Mouse (Mus musculus) ES-E14 (cell line): ENCODE results near the gene Vps37b. TPM values are rescaled to one million over a fixed set of nuclear protein-coding genes. Genes with fewer than 3 reads are reported as not detected.

Source experiments
- DNase-seq: peaks from one replicate; pipeline ENCODE4 v3.0.0-alpha.2; 2013; ENCODE audit warnings: low read depth, low spot score
- H3K27ac ChIP-seq: 2 replicates; pipeline ENCODE4 v1.5.1; 2012; ENCODE audit warnings: low read depth, mild to moderate bottlenecking, low read length, moderate library complexity, mixed read lengths; ENCODE audit not compliant: poor library complexity, insufficient read depth, severe bottlenecking
- H3K36me3 ChIP-seq: 2 replicates; pipeline ENCODE4 v1.6.1; 2012; ENCODE audit warnings: mild to moderate bottlenecking, low read length, moderate library complexity, mixed read lengths; ENCODE audit not compliant: control insufficient read depth, poor library complexity, insufficient read depth, severe bottlenecking
- H3K4me1 ChIP-seq, 2 experiments: fragments of 150-350 bp in 1 of 2; sonication (generic) in 1 of 2; 2 replicates each; pipeline ENCODE4 v1.6.1; 2012; ENCODE audit warnings: low read length in 2 of 2, mild to moderate bottlenecking in 1 of 2, mixed read lengths in 1 of 2; ENCODE audit not compliant: control insufficient read depth in 2 of 2, insufficient read depth in 2 of 2, poor library complexity in 1 of 2
- H3K4me3 ChIP-seq, 2 experiments: fragments of 150-350 bp in 1 of 2; sonication (generic) in 1 of 2; 2 replicates each; pipeline ENCODE4 v1.5.1; 2012; ENCODE audit warnings: low read length in 2 of 2, low read depth in 1 of 2, mild to moderate bottlenecking in 1 of 2, mixed read lengths in 1 of 2; ENCODE audit not compliant: insufficient read depth in 1 of 2, poor library complexity in 1 of 2, severe bottlenecking in 1 of 2
- H3K9ac ChIP-seq: 2 replicates; pipeline ENCODE4 v1.6.1; 2012; ENCODE audit warnings: low read depth, mild to moderate bottlenecking, low read length, mixed read lengths; ENCODE audit not compliant: poor library complexity, insufficient read depth, severe bottlenecking
- H3K9me3 ChIP-seq: fragments of 150-350 bp; sonication (generic); 2 replicates; pipeline ENCODE4 v1.6.1; 2012; ENCODE audit warnings: low read depth, mild to moderate bottlenecking, low read length; ENCODE audit not compliant: control insufficient read depth, insufficient read depth
- CHD2 ChIP-seq: IDR thresholded peaks from 2 replicates; pipeline ENCODE4 v1.6.1; 2014; ENCODE audit warnings: mild to moderate bottlenecking, low read depth, low read length, inconsistent platforms
- HCFC1 ChIP-seq: IDR thresholded peaks from 2 replicates; pipeline ENCODE4 v1.6.1; 2012; ENCODE audit warnings: low read length, inconsistent platforms, borderline replicate concordance; ENCODE audit not compliant: insufficient read depth
- MAFK ChIP-seq: IDR thresholded peaks from 2 replicates; pipeline ENCODE4 v1.6.1; 2014; ENCODE audit warnings: mild to moderate bottlenecking, low read depth, low read length, inconsistent platforms; ENCODE audit not compliant: insufficient read depth
- ZC3H11A ChIP-seq: IDR thresholded peaks from 2 replicates; pipeline ENCODE4 v1.6.1; 2012; ENCODE audit warnings: low read depth, mild to moderate bottlenecking, inconsistent platforms, low read length, borderline replicate concordance
- ZNF384 ChIP-seq: IDR thresholded peaks from 2 replicates; pipeline ENCODE4 v1.6.1; 2012; ENCODE audit warnings: low read depth, low read length, inconsistent platforms
- in situ Hi-C, 2 experiments: fragments of 600-800 bp; cut with MboI; formaldehyde crosslinking; loops; one replicate each; pipeline ENCODE4 v1.15.1; 2025; ENCODE audit warnings: low sequenced_read_pairs in 2 of 2, inconsistent platforms in 1 of 2; ENCODE audit not compliant: unreplicated experiment in 2 of 2
- total RNA-seq: library from RNA; depleted of rRNA; stranded (reverse); fragments of 300-350 nt; gene quantifications from 2 replicates; pipeline ENCODE4 v1.2.3, GENCODE M21; 2012

Gene Vps37b
- total RNA-seq, 1 experiment = 7.7 TPM

GRCm38 (mm10) chr5:124026568-124026967 is 5.5 kb downstream of the Vps37b start:
- Histone ChIP-seq H3K4me3 (no peak overlapping the region), H3K27ac (no peak overlapping the region), H3K9ac (no peak overlapping the region), H3K36me3 (peaks cover 9% of the 10 kb centered on the region; the same call in 1 of the 2 replicates), H3K9me3 (no peaks in the 10 kb centered on the region), H3K4me1 (peaks cover 0 to 5% of the 10 kb centered on the region in 2 experiments; a peak in 1 of 4 replicates)
- TF ChIP-seq CHD2 (no peak), ZC3H11A (no peak), HCFC1 (no peak), MAFK (no peak), ZNF384 (no peak)
- in situ Hi-C loops = no loop called here
- DNase-seq = no peak

GRCm38 (mm10) chr5:124025587-124026441 is 6.3 kb downstream of the Vps37b start:
- Histone ChIP-seq H3K36me3 (peaks cover 9% of the 10 kb centered on the region; the same call in 1 of the 2 replicates), H3K4me1 (peaks cover 0 to 5% of the 10 kb centered on the region in 2 experiments; a peak in 1 of 4 replicates), H3K4me3 (no peak overlapping the region), H3K27ac (no peak overlapping the region), H3K9ac (no peak overlapping the region), H3K9me3 (no peaks in the 10 kb centered on the region)
- DNase-seq = no peak
- TF ChIP-seq CHD2 (no peak), HCFC1 (no peak), MAFK (no peak), ZNF384 (no peak), ZC3H11A (no peak)
- in situ Hi-C loops = no loop called here

GRCm38 (mm10) chr5:124025146-124025545 is 6.9 kb downstream of the Vps37b start:
- TF ChIP-seq ZC3H11A (no peak), HCFC1 (no peak), CHD2 (no peak), ZNF384 (no peak), MAFK (no peak)
- H3K4me3 ChIP-seq = no peak overlapping the region
- DNase-seq = no peak
- peaks cover 0 to 5% of the 10 kb centered on the region in 2 experiments; a peak in 1 of 4 replicates for H3K4me1 ChIP-seq
- H3K9me3 ChIP-seq = no peaks in the 10 kb centered on the region
- in situ Hi-C loops = no loop called here
- peaks cover 9% of the 10 kb centered on the region; the same call in 1 of the 2 replicates for H3K36me3 ChIP-seq
- H3K27ac ChIP-seq = no peak overlapping the region
- no peak overlapping the region for H3K9ac ChIP-seq

GRCm38 (mm10) chr5:124024677-124025076 is 7.4 kb downstream of the Vps37b start:
- Histone ChIP-seq H3K9me3 (no peaks in the 10 kb centered on the region), H3K27ac (no peak overlapping the region), H3K9ac (no peak overlapping the region), H3K36me3 (peaks cover 9% of the 10 kb centered on the region; the same call in 1 of the 2 replicates), H3K4me1 (peaks cover 0 to 5% of the 10 kb centered on the region in 2 experiments; a peak in 1 of 4 replicates), H3K4me3 (no peak overlapping the region)
- in situ Hi-C loops = no loop called here
- no peak for TF ChIP-seq CHD2
- no peak for TF ChIP-seq ZNF384
- TF ChIP-seq ZC3H11A = no peak
- no peak for TF ChIP-seq HCFC1
- no peak for TF ChIP-seq MAFK
- DNase-seq = no peak
